Mouse (Mus musculus) erythroblast, adult 5-6 weeks (primary cell): ENCODE results near the gene 1600002K03Rik. TPM values are rescaled to one million over a fixed set of nuclear protein-coding genes. Genes with fewer than 3 reads are reported as not detected.
A peak's percentile ranks its signal among the peaks of the same experiment; 100 is the strongest.

Source experiments
- ATAC-seq: replicated peaks from 2 replicates; pipeline ENCODE4 v1.8.0; 2016; ENCODE audit warnings: moderate number of reproducible peaks, mild to moderate bottlenecking, moderate TSS enrichment, inconsistent platforms; ENCODE audit not compliant: poor library complexity, low FRiP score, severe bottlenecking
- total RNA-seq, 2 experiments: library from RNA; stranded (forward) in 1 of 2; stranded (reverse) in 1 of 2; fragments of 150-400 nt in 1 of 2; fragments of 200-764, 138-1000 nt in 1 of 2; gene quantifications; 2 replicates each; pipeline versions ENCODE4 v1.2.3 to v1.2.4; 2015 to 2017; ENCODE audit warnings: low replicate concordance in 2 of 2

Gene 1600002K03Rik
- total RNA-seq, 2 experiments from 2014 or later: not detected

DNA sequence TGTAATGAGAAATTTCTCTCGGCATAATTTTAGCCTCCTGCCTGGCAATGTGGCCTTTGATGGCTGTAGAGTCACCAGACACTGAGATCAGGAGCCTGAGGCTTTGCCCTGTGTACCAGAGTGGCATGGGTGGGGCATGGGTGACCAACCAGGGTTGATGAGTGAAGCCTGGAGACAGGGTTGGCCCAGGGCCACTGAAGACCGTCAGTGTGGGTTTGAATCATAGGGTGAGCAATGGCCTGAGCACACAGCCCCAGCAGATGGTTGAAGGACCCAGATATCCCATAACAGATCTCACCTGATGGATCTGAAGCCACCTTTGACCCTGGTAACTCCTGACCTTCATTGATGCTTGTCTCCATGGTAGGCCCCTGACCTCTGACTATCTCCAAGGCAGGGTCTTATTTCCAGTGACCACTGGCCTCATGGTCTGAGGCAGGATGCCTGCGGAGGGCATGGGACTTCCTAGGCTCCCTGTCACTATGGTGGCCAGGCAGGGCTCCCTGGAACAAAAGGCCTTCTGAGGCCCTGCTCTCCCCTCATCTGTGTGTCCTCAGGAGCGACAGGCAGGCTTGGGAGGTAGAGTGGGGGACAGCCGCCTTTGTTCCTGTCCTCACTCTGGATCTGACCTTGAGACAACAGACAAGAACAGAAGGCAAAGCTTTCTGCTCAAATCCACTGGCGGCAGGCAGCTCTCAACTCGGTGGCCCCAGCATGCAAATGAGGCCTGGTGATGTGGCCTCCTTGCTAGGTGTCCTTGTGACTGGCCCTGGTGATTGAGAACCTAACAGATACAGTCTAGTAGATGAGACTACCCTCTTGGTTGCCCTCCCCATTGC is 4.9 kb downstream of the 1600002K03Rik start:
- no peak for ATAC-seq

DNA sequence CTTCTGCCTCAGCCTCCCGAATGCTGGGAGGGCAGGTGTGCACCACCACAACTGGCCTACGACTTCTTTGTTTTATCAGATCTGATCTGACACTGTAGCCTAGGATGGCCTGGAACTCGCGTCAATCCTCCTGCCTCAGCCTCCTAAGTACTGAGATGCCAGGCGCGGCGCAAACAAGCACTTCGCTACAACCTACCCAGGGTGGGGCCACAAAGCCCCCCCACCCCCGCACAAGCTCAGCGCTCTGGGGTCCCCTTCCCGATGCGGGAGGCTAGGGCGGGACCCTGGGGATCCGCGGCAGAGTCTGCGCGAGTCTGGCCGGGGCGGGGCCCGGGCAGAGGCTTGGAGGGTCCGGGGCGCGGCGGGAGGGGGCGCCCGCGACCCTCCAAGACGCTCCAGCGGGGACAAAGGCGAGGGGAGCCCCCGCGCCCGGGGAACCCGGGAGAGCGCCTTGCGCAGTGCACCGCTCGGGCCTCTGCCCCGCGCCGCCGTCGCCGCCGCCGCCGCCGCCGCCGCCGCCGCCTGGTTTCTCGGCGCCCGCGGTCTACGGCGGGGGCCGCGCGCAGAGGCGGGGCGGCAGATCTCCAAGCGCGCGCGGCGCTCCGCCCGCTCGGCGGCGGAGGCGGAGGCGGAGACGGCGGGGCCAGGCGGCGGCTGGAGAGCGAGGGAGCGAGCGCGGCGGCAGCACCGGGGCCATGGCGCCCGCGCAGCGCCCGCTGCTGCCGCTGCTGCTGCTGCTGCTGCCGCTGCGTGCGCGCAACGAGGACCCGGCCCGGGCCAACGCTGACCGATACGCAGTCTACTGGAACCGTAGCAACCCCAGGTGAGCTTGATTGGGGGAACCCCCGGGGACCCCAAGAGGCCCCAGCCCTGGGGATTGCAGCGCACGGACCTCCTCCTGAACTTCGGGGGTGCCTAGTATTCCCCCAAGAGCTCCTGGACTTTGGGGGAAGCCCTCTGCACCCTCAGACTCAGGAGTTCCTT is 6.6 kb downstream of the 1600002K03Rik start, which contains the start of gene Efna2:
TSS of gene Efna2 (plus strand) at position 415 of the 984 bp plus-strand sequence.
- ATAC-seq: no peak

DNA sequence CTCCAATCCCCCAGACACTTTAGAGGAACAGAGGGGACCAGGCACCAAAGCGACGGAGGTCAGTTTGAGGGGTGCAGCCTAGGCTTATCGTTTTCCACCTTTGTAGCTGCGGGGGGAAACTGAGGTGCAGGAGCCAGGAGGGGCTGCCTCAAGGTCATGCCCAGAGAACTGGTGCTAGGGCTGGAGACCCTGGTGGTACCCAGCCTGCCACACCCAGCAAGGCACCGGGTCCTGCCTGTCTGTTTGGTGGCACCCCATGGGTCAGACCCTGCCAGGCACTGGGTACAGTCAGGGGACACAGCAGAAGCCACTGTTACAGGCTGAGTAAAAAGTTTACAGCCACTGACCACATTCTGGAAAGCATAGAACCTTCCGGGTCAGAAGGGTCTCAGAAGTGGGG is 7.5 kb downstream of the 1600002K03Rik start:
- no peak for ATAC-seq

DNA sequence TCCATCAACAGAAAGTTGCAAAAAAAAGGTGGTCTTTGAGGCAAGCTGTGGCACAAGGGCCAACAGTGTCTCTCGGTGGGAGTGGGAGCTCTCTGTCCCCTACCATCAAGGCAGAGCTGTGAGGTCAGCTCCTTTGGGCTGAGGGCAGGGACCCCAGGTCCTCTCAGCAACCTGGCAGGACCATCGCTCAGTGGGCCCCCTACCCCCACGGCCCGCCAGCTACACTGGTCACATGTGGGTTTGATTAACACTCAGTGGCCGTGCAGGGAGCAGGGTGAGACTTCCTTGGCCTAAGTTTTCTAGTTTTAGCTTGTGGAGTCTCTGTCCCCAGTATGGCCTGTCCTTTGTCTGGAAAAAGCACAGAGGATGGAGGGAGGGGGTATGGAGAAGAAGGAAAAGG is 8.1 kb downstream of the 1600002K03Rik start:
- ATAC-seq: no peak

DNA sequence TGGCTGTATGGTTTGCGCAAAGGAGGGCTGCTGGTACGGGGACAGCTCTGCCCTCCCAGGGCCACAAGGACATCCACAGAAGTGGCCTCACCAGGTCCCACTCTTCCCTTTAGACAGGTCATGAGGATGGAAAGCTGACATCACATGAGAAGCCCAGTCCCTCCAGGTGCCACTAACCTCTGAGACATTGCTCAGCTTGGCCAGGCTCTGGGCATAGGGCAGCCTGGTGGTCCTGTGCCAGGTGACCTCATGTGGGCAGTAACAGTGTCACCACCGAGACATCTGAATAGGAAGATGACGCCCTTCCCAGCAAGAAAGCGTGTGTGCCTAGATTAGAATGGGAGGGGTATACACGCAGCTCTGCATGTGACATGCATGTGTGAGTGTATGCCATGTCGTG is 9.8 kb downstream of the 1600002K03Rik start:
- ATAC-seq: no peak

DNA sequence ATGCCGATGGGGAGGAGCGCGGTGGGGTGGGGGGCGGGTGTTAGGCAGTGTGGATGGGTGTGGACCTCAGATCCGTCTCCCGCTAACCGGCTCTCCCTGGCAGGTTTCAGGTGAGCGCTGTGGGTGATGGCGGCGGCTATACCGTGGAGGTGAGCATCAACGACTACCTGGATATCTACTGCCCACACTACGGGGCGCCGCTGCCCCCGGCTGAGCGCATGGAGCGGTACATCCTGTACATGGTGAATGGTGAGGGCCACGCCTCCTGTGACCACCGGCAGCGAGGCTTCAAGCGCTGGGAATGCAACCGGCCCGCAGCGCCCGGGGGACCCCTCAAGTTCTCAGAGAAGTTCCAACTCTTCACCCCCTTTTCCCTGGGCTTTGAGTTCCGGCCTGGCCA is 13.9 kb downstream of the 1600002K03Rik start:
- ATAC-seq: no peak

DNA sequence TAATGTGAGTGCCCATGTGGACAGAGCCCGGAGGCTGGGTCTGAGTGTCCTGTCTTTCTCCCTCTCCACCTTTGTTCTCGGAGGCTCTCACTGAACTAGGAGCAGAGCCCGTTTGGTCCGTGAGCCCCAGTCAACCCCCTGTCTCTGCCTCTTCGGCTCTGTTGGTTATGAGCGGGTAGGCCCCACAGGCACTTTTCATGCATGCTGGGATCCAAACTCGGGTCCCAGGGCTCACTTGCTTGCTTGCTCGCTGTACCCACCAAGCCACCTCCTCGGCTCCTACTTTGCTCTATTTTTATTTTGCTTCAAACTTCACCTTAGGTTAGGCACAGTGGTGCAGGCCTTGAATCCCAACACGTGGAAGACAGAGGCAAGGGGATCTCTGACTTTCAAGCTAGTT is 15.0 kb downstream of the 1600002K03Rik start:
- no peak for ATAC-seq

DNA sequence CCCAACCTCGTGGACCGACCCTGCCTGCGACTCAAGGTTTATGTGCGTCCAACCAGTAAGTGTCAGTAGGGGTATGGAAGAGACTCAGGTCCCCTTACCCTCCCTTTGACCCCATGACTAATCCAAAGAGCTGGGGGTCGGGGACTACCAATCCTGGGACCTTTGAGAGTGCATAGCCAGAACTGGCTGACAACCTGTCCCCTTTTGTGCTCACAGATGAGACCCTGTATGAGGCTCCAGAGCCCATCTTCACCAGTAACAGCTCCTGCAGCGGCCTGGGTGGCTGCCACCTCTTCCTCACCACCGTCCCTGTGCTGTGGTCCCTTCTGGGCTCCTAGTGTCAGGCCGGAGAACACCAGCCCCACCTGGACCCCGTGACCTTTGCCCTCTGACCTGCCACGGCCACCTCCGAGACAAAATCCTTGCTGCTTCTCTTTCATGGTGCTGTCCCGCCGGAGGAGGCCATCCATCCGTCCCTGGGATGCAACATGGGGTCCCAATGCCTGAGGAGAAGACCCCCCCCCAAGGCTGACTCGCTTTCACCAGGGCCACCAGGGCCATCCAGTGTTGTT is 15.8 kb downstream of the 1600002K03Rik start:
- ATAC-seq: no peak

DNA sequence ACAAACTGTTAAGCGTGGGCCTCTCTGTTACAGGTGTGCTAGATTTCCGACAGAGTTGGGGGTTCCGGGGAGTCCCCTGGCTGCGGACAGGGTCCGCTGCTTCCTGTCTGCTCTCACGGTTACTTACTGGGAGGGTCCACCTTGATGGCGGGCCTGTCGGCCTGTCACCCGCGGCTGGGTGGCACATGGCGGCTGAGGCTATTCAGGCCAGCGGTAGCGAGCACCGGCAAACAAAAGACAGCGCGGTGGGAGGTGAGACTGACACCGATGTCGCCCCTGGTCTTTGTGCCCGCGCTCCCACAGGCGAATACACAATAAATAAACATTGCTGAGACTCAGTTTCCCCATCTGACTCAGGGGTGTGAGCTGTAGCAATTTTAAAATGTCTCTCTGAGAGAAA is 17.3 kb downstream of the 1600002K03Rik start:
- no peak for ATAC-seq

DNA sequence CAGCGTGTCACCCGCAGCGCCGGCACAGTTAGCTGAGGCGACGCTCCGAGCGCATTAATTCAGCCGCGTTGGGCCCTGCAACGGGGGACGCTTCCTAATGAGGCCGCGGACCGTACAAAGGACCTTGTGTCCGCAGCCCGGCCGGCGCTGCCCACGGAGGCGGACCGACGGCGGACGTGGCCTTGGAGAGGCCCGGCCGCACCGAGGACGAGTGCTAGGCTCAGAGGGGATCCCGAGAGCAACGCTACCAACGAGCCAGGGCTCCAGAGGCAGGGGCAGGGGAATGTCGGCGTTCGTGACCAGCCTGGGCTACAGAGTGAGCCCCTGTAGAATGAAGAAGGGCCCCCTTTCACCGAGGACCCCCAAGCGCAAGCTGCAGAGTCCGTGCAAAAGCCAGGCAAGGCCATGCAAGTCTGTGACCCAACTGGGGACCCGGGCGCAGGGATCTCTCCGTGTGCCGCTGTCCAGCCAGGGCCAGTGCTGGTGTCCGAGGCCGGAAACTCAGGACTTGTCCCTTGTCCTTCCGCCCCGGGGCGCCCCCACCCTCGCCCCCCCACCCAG is 17.8 kb downstream of the 1600002K03Rik start:
- ATAC-seq: no peak

DNA sequence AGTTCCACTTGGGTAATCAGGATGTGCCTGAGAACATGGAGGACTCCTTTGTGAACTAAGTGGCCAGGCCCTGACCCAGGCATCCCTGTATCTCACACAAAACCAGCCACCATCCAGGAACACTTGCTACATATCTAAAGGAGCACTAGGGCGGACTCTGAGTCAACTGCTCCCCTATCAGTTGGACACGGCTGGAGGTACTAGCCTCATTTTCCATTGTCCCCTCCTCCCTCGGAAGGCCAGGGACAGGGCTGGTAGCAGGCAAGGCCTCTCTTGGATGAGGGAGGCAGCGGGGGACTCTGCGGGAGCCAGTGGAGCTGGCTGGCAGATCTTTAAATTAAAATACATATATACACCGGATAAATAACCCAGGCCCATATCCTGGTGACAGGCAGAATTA is 21.2 kb downstream of the 1600002K03Rik start:
- ATAC-seq: no peak

DNA sequence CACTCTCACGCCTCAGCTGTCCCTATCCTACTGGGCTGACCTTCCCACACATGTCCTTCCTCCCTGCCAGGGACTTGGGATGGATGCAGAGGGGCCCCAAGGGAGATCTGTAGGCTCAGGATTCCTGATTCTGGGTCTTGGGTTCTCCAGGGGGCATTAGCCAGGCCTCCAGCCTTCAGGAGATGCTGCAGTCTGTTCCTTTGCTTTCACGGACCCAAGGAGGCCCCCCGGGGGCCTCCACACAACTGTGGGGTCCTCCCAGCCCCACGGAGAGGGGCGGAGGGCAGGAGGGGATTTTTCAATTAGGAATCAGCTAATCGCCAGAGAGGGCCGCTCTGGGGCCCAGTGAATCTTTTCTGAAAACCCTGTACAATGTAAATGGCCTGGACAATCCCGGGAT is 21.7 kb downstream of the 1600002K03Rik start:
- no peak for ATAC-seq

DNA sequence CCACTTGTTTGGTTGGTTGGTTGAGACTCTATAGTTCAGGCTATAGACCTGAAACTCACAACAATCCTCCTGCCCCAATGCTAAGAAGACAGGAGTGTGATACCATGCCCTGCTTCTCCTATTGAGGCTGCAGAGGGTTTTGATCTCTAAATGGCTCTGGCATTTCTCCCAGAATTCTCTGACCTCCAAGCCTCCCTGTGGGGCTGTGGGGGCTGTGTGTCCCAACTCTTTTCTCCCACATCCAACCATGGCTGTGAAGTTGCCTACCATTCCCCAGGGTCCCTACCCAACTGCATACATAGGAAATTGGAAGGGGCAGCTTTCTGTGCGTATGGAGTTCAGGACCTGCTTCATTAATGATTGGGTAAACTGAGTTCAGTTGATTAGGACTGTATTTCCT is 23.4 kb downstream of the 1600002K03Rik start:
- ATAC-seq: no peak

DNA sequence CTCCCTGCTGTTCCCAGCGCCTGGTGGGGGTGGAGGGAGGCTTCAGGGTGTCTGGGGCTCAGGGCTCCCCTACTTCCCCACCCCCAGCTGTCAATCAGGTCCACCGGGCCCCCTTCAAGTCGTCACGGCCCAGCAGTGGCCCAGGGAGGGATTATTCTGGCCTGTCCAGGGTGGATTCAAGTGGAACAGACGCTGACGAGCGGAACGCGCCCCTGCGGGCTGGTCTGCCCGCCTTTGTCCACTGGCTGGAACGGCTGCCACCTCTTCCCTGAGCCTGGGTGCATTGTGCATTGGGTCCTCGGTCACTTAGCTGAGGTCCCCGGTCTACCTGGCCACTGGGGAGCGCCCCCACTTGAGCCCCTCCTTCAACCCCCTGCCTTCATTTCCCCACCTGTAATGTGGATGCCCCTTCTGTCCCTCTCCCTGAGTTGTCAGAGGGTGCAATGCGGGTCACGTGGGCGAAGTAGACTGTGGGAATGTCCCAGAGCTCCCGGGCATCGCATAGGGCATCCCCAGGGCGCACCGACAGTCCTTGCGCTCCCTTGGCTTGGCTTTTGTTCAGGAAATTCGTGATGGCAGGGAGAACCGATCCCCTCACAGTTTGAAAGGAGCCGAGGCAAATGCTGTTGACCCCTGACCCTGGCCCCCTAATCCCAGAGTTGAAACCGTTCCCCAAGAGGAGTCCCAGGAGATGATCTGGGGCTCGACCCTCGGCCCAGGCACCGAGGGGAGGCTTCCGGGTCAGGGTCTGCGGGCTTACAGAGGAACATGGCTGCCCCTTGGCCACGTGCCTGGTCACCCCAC is 24.2 kb downstream of the 1600002K03Rik start:
- ATAC-seq: no peak

DNA sequence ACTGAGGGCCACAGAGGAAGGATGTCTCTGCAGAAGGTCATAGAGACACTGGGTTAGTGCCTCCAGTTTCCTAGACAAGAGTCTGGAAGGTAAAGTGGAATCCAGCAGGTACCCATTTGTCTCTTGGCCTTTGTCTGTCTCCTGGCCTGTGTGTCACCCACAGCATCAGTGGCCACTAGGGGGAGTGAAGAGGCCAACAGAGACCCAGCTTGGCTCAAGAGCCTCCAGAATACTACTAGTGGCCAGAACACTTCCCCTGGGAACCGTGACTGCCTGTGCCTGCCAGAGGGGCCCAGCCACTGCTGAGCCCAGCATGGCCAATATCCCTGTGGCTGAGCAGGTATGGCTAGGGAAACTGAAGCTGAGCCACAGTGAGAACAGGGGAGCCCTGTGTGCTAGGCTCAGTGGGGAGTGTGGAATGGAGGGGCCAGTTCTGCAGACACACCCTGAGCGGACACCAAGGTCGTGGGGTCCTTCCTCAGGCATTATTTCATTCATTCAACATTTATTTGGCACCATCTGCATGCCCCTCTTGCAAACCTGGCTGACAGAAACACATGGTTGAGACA is 26.8 kb downstream of the 1600002K03Rik start:
- peak; percentile 90 for ATAC-seq

DNA sequence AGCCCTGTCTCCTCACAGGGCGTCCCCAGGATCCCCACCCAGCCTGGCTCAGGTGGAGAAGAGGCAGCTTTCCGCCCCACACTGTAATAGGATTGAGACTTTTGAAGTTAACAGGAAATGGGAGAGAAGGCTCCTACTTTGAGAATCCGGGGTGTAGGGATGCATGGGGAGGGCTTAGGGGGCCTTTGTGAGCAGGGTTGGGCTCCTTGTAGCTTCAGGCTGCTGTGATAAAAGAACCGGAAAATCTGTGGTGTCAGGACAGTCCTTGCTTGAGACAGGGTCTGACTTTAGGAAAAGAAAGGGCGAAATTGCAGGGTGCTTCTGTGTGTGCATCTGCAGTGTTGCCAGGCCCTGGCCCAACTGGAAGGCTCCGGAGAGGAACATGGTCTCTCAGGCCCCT is 27.7 kb downstream of the 1600002K03Rik start:
- ATAC-seq: no peak

DNA sequence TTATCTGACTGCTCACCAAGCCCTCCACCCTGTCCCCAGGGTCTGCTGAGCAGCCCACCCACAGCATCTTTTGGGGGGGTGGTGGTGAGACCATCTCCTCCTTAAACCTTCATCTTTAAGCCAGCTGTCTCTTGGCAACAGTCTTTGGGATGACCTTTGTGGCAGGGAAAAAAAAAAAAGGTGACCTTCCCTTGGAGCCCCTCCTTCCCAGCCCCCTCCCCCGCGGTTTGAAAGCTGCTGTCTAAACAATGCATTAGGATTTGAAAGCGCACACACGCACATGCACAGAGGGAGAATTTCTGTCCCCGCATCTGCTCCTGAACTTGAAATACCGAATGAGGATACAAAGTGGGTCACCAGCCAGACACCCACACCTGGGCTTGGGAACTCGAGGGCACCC is 31.3 kb downstream of the 1600002K03Rik start:
- ATAC-seq: no peak

DNA sequence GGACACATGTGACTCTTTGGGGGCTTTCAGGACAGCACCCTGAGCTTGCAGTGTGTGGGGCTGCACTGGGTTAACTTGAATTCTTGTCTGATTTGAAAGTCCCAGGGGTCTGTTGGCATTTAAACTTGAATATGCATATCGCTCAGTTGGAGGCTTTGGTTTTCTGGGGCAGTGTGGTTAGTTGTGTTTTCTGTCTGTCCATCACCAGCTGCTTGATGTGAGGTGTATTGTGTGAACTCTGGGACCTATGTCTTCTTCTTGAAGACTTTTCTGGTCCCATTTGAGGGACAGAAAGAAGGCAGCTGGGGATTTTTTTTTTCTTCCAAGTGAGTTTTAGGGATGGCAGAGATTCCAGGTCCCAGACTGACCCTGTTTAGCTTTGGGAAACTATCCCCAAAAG is 34.5 kb downstream of the 1600002K03Rik start:
- no peak for ATAC-seq

DNA sequence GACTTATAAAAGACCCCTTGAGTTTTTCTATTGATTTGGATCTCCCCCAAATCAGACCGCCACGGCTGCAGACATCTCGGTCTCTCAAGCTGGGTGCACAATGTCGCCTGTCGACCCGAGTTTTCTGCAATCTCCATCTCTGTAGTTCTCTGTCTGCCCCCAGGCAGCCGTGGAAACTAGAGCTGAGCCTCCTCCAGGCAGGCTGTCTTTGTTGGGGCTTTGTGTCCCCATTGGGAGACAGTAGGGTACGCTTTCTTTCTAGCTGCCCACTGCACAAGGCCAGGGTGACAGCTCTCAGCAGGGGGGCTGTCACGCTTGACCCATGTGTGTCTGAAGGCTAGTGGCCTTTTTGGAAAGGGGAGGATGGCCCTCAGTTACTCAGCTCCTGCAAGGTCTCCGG is 34.9 kb downstream of the 1600002K03Rik start:
- ATAC-seq: no peak
